Mouse (Mus musculus) megakaryocyte, adult 5-6 weeks (primary cell): ENCODE data around the gene Tulp4. TPM values are rescaled to one million over a fixed set of nuclear protein-coding genes. Genes with fewer than 3 reads are reported as not detected.
A peak's percentile ranks its signal among the peaks of the same experiment; 100 is the strongest.
"Not testable (repeated sequence)": the region's sequence is repeated elsewhere in the genome, so short reads cannot be mapped to it uniquely, and the experiment has no call there.

Source experiments
- ATAC-seq: 2 replicates; pipeline ENCODE4 v1.8.0; 2016; ENCODE audit warnings: mild to moderate bottlenecking, inconsistent platforms; ENCODE audit not compliant: poor library complexity, severe bottlenecking
- total RNA-seq, 2 experiments: library from RNA; stranded (forward) in 1 of 2; stranded (reverse) in 1 of 2; fragments of 153-499, 151-499 nt in 1 of 2; fragments of 221-1000, 200-1000 nt in 1 of 2; gene quantifications; 2 replicates each; pipeline versions ENCODE4 v1.2.3 to v1.2.4; 2015 to 2017

Gene Tulp4
- total RNA-seq, 2 experiments from 2014 or later: 9.0 to 13.2 TPM

- ATAC-seq: peak; percentile 48
These were observed 164.6 kb downstream of the Tulp4 start for GRCm38 (mm10) chr17:6270840-6271239.

GRCm38 (mm10) chr17:6271970-6272369 lies 165.7 kb downstream of the Tulp4 start:
- peak; percentile 58 for ATAC-seq

DNA sequence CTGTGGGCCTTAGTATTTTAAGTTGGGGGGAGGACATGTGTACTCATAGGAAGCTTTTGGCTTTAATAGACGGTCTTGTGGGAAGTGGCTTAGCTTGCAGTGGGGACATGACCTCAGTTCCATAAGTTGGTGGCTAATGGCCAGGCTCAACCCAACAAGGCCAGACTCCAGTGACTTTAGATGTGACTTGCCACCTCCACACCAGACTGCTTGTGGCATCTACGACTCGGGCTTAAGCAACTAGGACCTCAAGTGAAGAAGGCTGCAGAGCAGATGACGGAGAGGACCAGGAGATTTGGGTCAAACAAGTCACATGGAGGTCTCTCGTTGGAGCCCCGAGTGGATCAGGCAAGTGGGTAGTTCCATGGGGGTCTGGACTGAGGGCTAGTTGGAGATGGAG lies 168.5 kb downstream of the Tulp4 start:
- not testable (repeated sequence) for ATAC-seq

DNA sequence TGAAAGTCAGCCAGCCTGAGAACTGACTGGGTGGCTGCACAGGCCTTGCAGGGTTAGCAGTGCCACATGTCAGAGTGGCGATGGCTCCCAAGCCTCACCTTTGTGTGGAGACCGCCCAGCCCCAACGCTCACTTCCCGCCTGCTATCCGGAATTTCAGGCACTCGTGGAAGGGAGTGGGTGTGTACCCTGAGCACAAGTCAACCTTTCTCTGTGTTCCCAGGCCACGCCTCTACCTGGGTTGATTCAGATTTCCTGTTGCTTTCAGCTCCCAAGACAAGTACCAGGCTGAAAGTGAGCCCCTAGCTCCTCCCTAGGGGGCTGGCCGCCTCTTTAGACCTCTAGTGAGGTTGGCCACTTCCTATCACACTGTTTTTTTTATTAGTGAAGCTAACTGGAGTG lies 173.0 kb downstream of the Tulp4 start:
- not testable (repeated sequence) for ATAC-seq

GRCm38 (mm10) chr17:6279772-6280171 lies 173.5 kb downstream of the Tulp4 start:
- ATAC-seq: not testable (repeated sequence)

DNA sequence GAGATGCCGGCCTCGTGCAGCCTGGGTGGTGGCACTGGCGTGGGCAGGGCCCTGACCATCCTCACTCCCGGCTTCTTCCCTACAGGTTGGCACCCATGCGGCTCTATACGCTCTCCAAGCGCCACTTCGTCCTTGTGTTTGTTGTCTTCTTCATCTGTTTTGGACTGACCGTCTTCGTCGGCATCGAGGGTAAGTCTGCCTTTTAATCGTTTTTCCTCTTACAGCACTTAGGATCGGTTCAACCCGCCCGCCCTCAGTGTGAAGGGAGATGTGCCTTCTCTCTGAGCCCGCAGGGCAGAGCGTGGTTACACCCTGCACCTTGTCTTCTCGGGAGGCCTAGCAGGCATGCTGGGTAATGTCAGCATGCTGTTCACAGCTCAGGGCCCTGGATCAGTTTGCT lies 174.3 kb downstream of the Tulp4 start:
- not testable (repeated sequence) for ATAC-seq

DNA sequence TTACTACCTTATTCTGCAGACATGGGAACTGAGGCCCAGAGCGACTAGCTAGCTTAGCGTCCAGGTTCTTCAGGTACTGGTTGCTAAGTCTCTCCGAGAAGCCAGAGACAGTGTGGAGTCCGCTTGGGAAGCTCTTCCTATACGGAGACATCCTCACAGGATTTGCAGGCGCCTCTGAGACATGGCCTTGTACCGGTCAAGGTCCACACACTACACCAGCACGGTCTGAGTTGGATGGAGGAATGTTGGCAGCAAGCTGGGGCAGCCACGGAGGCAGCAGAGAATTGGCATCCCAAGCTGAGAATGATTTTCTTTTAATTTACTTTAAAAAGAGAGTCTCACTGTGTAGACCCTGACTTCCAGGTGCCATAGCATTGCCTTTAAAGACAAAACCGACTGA lies 176.9 kb downstream of the Tulp4 start:
- ATAC-seq: not testable (repeated sequence)

GRCm38 (mm10) chr17:6286169-6286568 lies 179.9 kb downstream of the Tulp4 start:
- ATAC-seq: not testable (repeated sequence)

- not testable (repeated sequence) for ATAC-seq
These were observed 182.8 kb downstream of the Tulp4 start for GRCm38 (mm10) chr17:6289045-6289444.

GRCm38 (mm10) chr17:6293882-6294281 lies 187.6 kb downstream of the Tulp4 start:
- not testable (repeated sequence) for ATAC-seq

- ATAC-seq: not testable (repeated sequence)
These were observed 191.0 kb downstream of the Tulp4 start for GRCm38 (mm10) chr17:6297060-6297795.

GRCm38 (mm10) chr17:6300190-6300863 lies 194.1 kb downstream of the Tulp4 start:
- ATAC-seq: not testable (repeated sequence)

Other genes with a start within 250 kb of the Tulp4 start
- 3.5 and 3.6 TPM in 2 replicates for gene Synj2, start 165.2 kb upstream of the Tulp4 start, total RNA-seq (2015)
- gene Synj2, start 165.2 kb upstream of the Tulp4 start, total RNA-seq (2017): 4.2 and 5.1 TPM in 2 replicates
- gene Serac1, start 26.7 kb upstream of the Tulp4 start, total RNA-seq (2015): 1.2 and 2.1 TPM in 2 replicates
- 4.9 and 5.7 TPM in 2 replicates for gene Serac1, start 26.7 kb upstream of the Tulp4 start, total RNA-seq (2017)
- gene Gtf2h5, start 26.7 kb upstream of the Tulp4 start, total RNA-seq (2015): 73.4 and 75.0 TPM in 2 replicates
- 51.6 and 62.5 TPM in 2 replicates for gene Gtf2h5, start 26.7 kb upstream of the Tulp4 start, total RNA-seq (2017)
- 5.4 and 6.7 TPM in 2 replicates for gene Tmem181a, start 150.4 kb downstream of the Tulp4 start, total RNA-seq (2015)
- gene Tmem181a, start 150.4 kb downstream of the Tulp4 start, total RNA-seq (2017): 6.7 and 7.4 TPM in 2 replicates
- 12.5 and 16.6 TPM in 2 replicates for gene Dynlt1a, start 211.1 kb downstream of the Tulp4 start, total RNA-seq (2015)
- gene Dynlt1a, start 211.1 kb downstream of the Tulp4 start, total RNA-seq (2017): 8.7 and 11.3 TPM in 2 replicates